Mouse (Mus musculus) forebrain, postnatal 0 days (tissue): Measurements from ENCODE around the gene Elmo3. TPM values are rescaled to one million over a fixed set of nuclear protein-coding genes. Genes with fewer than 3 reads are reported as not detected.

Experiments used
- ATAC-seq: fragments of 200-750 bp; cut with Nextera tagmentation; 2 replicates; pipeline ENCODE4 v1.8.0; 2017; ENCODE audit warnings: mild to moderate bottlenecking, moderate library complexity
- DNase-seq: peaks from one replicate; pipeline ENCODE4 v3.0.0-alpha.2; 2015
- H3K27ac ChIP-seq: fragments of 300-500 bp; sonication (generic); 2 replicates; pipeline ENCODE4 v1.5.1; 2014; ENCODE audit warnings: low read depth, mild to moderate bottlenecking, antibody characterized with exemption, low read length, moderate library complexity, mixed read lengths
- H3K27me3 ChIP-seq: fragments of 300-500 bp; sonication (generic); 2 replicates; pipeline ENCODE4 v1.6.1; 2014; ENCODE audit warnings: mild to moderate bottlenecking, low read length, mixed read lengths; ENCODE audit not compliant: insufficient read depth
- H3K36me3 ChIP-seq: fragments of 300-500 bp; sonication (generic); 2 replicates; pipeline ENCODE4 v1.6.1; 2014; ENCODE audit warnings: mild to moderate bottlenecking, moderate library complexity; ENCODE audit not compliant: insufficient read depth
- H3K4me1 ChIP-seq: fragments of 300-500 bp; sonication (generic); 2 replicates; pipeline ENCODE4 v1.6.1; 2014; ENCODE audit warnings: antibody characterized with exemption; ENCODE audit not compliant: insufficient read depth
- H3K4me2 ChIP-seq: fragments of 300-500 bp; sonication (generic); 2 replicates; pipeline ENCODE4 v1.6.1; 2014; ENCODE audit warnings: low read depth, mild to moderate bottlenecking, moderate library complexity
- H3K4me3 ChIP-seq: fragments of 300-500 bp; sonication (generic); 2 replicates; pipeline ENCODE4 v1.5.1; 2014; ENCODE audit warnings: low read depth, low read length, mixed read lengths
- H3K9ac ChIP-seq: fragments of 300-500 bp; sonication (generic); 2 replicates; pipeline ENCODE4 v1.6.1; 2014; ENCODE audit warnings: mild to moderate bottlenecking
- H3K9me3 ChIP-seq: fragments of 300-500 bp; sonication (generic); 2 replicates; pipeline ENCODE4 v1.6.1; 2016; ENCODE audit warnings: low read length
- CTCF ChIP-seq: sonication (generic); IDR thresholded peaks from 2 replicates; pipeline ENCODE4 v1.5.1; 2016; ENCODE audit warnings: antibody characterized with exemption, control low read depth, low read depth
- WGBS: fragments of 180-500 bp; shearing (Covaris S2); extraction: QIAGEN DNeasy Blood & Tissue Kit; methylation state at CpG from one replicate; pipeline ENCODE4 v1.1.7; 2014; 5-methylcytosine and 5-hydroxymethylcytosine counted together
- polyA plus RNA-seq: library from polyadenylated mRNA; unstranded; fragments of >200 nt; fragmentation: Nextera tagmentation; extraction: Ambion mirVana; gene quantifications from 2 replicates; pipeline ENCODE4 v1.2.1, GENCODE M21; 2015
- total RNA-seq: library from RNA; depleted of rRNA; stranded (reverse); fragments of >200 nt; gene quantifications from 2 replicates; pipeline ENCODE4 v1.2.3, GENCODE M21; 2014; rRNA removed

The Elmo3 gene
- total RNA-seq = 0.86 and 0.92 TPM in 2 replicates
- polyA plus RNA-seq = 0.54 and 1.1 TPM in 2 replicates

DNA sequence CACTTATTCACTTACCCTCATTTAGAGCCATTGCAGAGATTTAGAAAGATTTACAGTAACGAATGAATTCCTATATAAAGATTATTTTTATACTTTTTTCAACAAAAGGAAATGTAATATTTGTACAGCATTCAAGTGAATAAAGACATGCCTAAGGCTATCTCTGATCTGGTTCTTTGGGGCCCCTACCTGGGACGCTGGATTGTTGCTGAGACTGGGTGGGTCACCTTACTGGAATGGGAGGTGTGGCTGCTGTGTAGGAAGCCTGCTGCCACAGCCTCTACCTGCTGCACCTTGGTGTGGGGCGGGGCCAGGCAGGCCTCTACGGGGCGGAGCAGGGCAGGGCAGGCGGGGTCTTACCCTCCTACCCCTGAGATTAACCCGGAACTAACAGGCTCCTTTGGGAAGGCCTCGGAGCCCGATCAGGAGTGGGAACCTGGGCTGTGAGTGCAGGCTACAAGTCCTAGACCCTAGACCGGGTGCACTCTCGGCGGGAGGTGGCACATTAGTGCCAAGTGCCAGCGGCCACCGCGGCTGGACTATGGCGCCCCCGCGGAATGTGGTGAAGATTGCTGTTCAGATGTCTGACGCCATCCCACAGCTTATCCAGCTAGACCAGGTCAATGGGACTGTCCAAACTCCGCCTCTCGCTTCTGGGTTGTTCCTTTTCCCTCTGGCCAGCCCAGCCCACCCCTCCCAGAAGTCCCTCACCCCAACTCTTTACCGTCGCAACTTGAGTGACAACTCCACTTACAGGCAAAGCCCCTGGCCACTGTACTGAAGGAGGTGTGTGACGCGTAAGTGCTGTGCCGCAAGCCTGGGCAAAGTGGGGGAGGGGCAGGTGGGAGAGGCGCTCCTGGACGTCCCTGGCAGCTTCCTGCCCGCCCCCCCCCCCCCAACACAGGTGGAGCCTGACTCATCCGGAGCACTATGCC is at the start of gene Elmo3:
TSS of gene Elmo3 (plus strand) at position 391 of the 935 bp plus-strand sequence.
- no peaks in the 10 kb centered on the region for H3K27me3 ChIP-seq
- no peaks in the 10 kb centered on the region for H3K9me3 ChIP-seq
- DNase-seq (no peak), ATAC-seq (peak; percentile 56)
- peak; percentile 22; the same call in 1 of the 2 replicates for TF ChIP-seq CTCF
- H3K36me3 ChIP-seq = peaks cover 78% of the 10 kb centered on the region
- H3K9ac ChIP-seq = peak within 1 kb of the TSS; percentile 10; the same call in 1 of the 2 replicates
- WGBS = 10% methylated on average over 30 of the region's 30 CpGs
- no peak within 1 kb of the TSS for H3K27ac ChIP-seq
- no peak within 1 kb of the TSS for H3K4me3 ChIP-seq
- peaks cover 4% of the 10 kb centered on the region; the same call in 1 of the 2 replicates for H3K4me1 ChIP-seq
- peak within 1 kb of the TSS; percentile 26 for H3K4me2 ChIP-seq

DNA sequence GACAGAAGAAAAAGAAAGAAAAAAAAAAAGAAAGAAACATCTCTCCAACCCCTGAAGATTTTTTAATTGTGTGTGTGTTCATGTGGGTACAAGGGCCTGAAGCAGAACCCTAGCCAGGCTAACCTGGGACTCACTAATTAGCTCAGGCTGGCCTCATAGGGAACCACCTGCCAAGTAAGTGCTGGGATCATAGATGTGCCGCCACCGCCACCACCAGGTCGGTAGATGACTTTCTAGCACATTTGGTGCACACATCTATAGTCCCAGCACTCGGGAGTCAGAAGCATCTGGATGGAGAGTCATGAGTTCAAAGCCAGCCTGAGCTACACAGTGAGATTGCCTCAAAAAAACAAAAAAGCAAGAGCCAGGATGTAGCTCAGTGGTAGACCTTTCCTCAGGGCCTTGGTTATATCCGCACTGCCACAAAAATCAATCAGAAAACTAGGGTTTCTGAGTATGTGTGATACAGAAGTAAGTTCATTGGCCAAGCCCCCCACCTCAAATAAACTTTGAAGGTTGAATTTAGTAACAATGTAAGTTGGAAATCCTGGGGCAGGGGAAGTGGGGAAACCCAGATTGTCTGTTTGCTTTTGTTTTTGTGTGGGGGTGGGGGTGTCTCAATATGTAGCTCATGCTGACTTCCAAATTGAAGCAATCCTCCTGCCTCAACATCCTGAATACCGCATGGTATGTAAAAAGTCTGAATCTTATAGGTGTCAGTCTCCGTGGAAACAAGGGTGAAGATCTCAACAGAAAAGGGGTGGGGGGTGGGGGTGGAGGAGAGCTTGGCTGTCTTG is 47.9 kb upstream of the Elmo3 start:
- Histone ChIP-seq H3K4me2 (no peak overlapping the region), H3K36me3 (peaks cover 10% of the 10 kb centered on the region; the same call in 1 of the 2 replicates), H3K27ac (no peak overlapping the region), H3K4me3 (no peak overlapping the region), H3K27me3 (peaks cover 44% of the 10 kb centered on the region), H3K9me3 (no peaks in the 10 kb centered on the region), H3K9ac (no peak overlapping the region), H3K4me1 (peaks cover 4% of the 10 kb centered on the region)
- TF ChIP-seq CTCF = no peak
- no peak for ATAC-seq
- no peak for DNase-seq
- 69% methylated on average over 7 of the region's 7 CpGs for WGBS

GRCm38 (mm10) chr8:105258911-105259720 is 46.3 kb upstream of the Elmo3 start:
- ATAC-seq = peak; percentile 19
- H3K27me3 ChIP-seq = peaks cover 48% of the 10 kb centered on the region

GRCm38 (mm10) chr8:105259721-105260320 is 45.6 kb upstream of the Elmo3 start:
- H3K9me3 ChIP-seq = no peaks in the 10 kb centered on the region
- H3K4me3 ChIP-seq = peak overlapping the region; percentile 36
- peak; percentile 97 for TF ChIP-seq CTCF
- peak overlapping the region; percentile 64 for H3K4me2 ChIP-seq
- peaks cover 48% of the 10 kb centered on the region for H3K27me3 ChIP-seq
- peaks cover 2% of the 10 kb centered on the region for H3K4me1 ChIP-seq
- H3K9ac ChIP-seq = peak overlapping the region; percentile 33; the same call in 1 of the 2 replicates
- ATAC-seq (peak; percentile 62), DNase-seq (peak; percentile 79)
- H3K27ac ChIP-seq = no peak overlapping the region
- 3% methylated on average over 30 of the region's 30 CpGs for WGBS
- no peaks in the 10 kb centered on the region for H3K36me3 ChIP-seq

More at GRCm38 (mm10) chr8:105258911-105259720, 46.3 kb upstream of the Elmo3 start:
- 3% methylated on average over 55 of the region's 55 CpGs for WGBS
- Histone ChIP-seq H3K4me3 (peak overlapping the region; percentile 36), H3K4me2 (peak overlapping the region; percentile 64), H3K9ac (peak overlapping the region; percentile 33; the same call in 1 of the 2 replicates), H3K36me3 (no peaks in the 10 kb centered on the region), H3K27ac (no peak overlapping the region), H3K9me3 (no peaks in the 10 kb centered on the region), H3K4me1 (peaks cover 4% of the 10 kb centered on the region)
- DNase-seq = no peak
- TF ChIP-seq CTCF = peak; percentile 54

DNA sequence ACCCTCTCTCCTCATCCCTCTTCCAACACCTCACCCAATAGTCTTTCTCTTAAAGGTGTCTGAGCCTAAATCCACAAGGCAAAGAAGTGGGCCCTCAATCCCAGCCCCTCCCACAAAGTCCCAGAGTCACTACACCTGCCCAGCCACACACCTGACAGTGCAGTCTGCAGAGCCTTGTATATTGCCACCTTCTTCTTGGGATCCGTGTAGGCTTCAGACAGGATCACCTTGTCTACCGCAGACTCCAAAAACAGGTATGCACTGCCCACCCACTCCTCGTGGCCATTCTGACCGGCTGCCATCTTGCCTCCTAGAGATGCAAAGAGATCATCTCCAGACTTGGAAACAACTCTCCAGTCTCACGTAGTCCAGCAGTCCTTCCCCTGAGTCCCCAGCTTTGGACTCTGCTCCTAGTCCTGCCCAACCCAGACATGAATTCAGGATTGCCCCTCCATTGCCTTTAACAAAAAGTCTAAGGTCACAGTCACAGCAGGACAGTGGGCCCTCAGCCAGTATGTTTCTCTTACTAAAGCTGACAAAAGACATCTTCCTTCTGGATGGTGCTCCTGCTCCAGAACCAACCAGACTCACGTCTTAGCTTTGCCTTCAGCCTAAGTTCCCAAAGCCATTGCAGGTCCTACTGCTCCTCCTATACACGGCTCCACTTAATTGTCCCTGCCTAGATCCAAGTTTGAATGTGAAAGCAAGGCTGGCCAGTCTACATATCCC is 44.9 kb upstream of the Elmo3 start:
- H3K9ac ChIP-seq = no peak overlapping the region
- H3K27ac ChIP-seq = no peak overlapping the region
- ATAC-seq (no peak), DNase-seq (no peak)
- no peaks in the 10 kb centered on the region for H3K9me3 ChIP-seq
- H3K4me3 ChIP-seq = no peak overlapping the region
- H3K27me3 ChIP-seq = peaks cover 53% of the 10 kb centered on the region
- no peaks in the 10 kb centered on the region for H3K36me3 ChIP-seq
- WGBS = 60% methylated on average over 7 of the region's 7 CpGs
- no peaks in the 10 kb centered on the region for H3K4me1 ChIP-seq
- H3K4me2 ChIP-seq = no peak overlapping the region
- TF ChIP-seq CTCF = no peak
